Mouse (Mus musculus) hematopoietic stem cell, adult 5-6 weeks (primary cell): Measurements from ENCODE around the gene Zfp423. TPM values are rescaled to one million over a fixed set of nuclear protein-coding genes. Genes with fewer than 3 reads are reported as not detected.

ENCODE experiments used
- ATAC-seq, 2 experiments: fragments of 125-278 bp in 1 of 2; replicated peaks in 1 of 2; 2 replicates each; pipeline ENCODE4 v1.8.0; 2016 to 2017; ENCODE audit warnings: inconsistent platforms in 2 of 2, mild to moderate bottlenecking in 2 of 2, moderate number of reproducible peaks in 2 of 2, low read depth in 1 of 2, moderate TSS enrichment in 1 of 2; ENCODE audit not compliant: low FRiP score in 2 of 2, poor library complexity in 2 of 2, severe bottlenecking in 2 of 2, insufficient read depth in 1 of 2, low TSS enrichment in 1 of 2
- total RNA-seq: library from RNA; stranded (forward); fragments of 172-1452, 232-1000 nt; gene quantifications from 2 replicates; pipeline ENCODE4 v1.2.3, GENCODE M21; 2017

The Zfp423 gene
- not detected in 2 replicates for total RNA-seq

DNA sequence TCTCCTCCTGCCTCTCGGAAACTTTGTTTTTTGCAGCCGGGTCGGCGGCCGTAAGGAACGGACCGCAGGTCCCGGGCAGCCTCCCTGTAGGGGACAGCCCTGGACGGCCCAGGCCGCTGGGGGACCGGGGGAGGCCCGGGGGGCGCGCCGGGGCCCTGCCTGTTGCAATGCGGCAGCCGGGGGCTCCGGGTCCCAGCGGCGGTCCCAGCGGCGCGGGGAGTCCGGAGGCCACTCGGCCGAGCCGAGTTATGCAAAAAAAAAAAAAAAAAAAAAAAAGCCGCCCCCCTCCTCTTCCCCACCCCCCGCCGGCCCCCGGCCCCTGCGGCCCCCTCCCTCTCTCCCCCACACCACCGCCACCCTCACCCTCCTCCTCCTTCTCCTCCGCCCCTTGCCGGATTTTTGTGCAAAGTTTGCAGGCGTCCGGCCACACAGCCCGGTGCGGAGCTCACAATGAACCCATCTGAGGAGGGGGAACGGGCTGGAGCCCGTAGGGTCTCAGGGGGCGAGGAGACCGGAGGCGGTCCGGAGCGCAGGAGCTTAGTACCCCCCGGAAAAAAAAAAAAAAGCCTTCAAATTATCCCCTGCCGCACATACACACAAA lies at the start of gene Zfp423:
TSS of gene Zfp423 (minus strand) at position 276 of the 601 bp plus-strand sequence.
- ATAC-seq, result no peak

DNA sequence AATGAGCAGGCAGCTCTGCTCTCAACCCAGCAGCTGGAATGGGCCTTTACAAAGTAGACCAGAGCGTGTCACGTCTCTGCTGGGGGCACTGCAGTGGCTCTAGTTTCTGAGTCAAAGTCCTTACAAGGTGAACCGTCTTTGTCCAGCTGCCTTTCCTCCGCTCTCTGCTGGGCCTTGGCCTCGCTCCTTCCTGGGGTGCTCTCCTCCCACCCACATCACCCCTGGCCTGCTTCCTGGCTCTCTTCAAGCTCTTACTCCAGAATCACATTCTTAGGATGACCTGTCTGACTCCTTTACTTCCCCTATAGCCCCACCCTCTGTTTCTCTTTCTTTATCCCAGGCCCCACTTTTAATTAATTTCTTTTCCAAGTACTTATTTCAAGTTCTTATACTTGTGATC lies 47.4 kb upstream of the Zfp423 start:
- ATAC-seq, result no peak

DNA sequence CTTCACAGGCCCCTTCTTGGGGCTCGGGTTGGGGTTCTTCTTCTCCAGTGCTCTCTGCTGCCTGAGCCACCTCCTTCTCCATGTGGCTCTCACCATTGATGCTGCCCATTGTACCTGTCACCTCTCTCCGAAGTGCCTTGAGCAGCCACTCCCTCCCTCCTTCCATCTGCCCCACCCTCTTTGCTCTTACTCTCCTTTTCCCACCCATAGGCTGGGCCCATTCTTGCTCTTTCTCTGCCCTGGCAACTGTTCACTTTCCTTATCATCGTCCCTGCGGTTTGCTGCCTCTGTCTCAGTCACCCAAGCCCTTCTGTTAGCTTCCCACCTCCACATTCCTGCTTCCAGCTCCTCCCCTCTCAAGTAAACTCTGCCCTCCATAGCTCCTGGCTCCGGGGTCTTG lies 25.4 kb upstream of the Zfp423 start:
- no peak for ATAC-seq

DNA sequence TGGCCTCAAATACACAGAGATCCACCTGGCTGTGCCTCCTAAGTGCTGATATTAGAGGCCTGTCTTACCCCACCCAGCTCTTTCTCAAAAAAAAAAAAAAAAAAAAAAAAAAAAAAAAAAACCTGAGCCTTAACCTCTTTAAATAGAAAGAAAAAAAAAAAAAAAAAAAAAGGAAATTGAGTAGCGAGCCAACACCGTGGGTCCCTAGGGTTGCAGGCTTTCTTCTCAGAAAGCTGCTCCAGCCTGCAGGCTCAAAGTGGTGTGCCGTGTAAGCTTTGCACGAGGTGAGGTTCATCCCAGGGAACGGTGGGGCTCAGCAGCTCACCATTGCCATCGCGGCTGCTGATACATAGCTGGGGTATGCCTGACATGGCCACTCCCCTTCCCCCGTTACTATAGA lies 24.6 kb upstream of the Zfp423 start:
- no peak for ATAC-seq

DNA sequence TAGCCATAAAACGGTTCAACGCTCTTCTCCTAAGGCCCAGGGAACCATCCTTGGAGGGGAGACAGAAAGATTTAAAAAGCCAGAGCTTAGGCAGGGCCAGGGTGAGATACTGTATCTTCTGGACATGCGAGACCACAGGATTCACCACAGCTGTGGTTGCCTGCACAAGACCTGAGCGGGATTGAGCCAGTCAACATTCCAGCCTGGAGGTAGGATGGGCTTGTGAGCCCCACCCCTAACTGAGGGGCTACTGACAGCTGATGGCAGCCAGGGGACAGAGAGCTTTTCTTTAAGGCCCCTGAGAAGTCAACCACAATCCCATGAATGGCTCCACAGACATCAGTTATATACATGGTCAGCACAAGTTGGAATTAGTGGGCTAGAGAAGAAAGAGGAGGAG lies 23.5 kb upstream of the Zfp423 start:
- ATAC-seq, result no peak

DNA sequence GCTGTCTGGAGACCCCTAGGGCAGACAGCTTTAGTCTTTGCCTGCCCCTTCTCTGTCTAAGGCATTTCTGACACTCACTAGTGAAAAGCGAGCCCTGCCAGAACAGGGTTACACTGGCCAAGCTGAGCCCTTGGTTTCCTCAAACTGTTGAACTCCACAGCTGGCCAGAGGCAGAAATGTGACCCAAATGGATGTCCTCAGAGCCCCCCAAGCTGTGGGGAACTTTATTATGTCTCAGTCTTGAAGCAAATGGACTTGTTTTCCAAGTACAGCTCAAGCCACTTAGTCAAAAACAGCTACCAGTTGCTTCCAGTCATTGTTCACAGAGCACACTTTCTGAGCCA lies 16.0 kb upstream of the Zfp423 start:
- ATAC-seq, result no peak

DNA sequence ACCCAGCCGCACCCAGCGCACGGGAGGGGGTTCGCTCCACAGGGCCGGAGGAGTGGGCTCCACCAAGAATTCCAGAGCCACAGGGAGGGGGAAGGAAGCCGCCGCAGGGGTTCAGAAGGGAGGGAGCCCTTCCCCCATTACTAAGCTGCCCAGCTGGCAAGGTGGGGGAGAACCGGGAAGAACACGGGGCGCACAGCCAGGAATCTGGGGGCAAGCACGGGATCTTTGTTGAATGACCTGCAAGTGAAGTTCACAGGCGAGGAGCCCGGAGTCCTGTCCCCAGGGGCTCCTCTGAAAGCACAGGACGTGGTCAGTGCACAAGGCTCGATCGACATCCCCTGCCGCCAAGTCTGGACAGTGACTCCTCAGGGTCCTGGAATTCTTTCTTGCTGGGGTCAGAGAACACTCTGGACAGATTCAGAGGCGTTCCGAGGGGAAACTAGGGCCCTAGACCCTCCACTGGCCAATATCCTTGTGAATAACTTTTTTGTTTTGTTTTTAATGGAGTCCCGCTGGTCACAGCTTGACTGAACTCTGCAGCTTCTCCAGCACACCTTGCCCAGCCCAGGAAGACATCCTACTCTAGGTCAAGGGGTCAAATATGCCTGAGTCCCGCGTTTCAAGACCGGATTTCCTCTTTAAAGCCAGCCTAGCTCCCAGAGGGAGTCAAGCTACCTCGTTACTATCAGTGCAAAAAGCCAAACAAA lies 15.5 kb upstream of the Zfp423 start:
- no peak for ATAC-seq

DNA sequence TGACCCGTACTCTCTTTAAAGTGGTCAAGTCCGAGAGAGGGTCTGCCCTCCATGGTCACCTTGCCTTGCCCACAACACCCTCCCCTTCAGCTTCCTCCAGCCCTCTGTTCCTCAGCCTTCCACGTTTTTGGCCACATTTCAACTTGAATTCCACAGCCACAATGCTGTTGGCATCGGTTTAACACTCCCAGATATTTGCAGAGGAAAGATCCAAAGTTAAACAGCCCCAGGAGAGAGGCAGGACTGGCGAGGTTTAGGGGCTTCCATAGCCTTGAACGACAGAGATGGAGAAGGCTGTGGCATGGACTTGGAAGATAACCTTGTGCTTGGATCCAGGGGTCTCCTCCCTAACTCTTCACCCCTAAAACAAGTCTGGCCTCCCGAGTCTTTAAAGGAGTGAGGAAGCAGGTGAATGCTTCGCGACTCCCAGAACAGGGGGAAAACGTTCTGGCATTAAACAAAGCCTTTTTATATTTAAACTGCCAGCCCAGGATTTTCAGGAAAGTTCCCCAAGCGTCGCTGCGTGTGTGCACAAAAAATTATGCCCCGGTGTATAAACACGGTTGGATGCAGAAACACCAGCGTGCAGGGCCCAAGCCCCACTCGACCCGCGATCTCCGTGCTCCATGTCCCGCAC lies 14.8 kb upstream of the Zfp423 start:
- ATAC-seq, result no peak

DNA sequence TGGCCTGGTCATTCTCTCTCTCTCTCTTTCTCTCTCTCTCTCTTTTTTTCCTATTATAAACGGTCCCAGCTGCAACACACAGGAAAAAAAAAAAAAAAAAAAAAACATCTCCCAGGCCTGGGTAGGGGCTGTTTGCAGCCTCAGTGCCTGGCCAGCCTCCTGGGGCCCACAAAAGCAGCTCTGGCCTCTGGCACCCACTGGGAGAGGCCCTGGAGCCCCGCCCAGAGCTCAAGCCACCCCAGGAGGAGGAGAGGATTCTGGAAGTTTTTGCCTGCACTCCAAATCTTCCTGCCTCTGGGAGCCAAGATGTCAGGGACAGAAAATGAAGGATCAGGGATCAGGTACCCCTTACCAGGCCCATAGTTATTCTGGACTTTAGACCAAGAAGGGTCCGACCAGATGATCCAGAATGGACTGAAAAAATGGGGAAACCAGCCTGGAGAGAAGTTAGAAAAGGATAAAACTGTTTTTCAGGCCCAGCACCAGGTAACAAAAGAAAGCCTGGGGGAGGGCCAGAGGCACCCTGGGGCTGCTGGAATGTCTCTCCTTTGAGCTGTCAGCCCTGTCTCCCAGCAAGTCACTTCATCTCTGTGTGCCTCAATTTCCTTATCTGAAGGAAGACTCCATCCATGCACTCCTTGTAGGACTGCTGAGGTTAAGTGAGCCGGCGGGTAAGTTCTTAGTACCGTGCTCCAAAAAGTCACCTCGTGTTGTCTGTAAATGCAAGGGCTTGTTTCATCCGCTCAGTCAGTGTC lies 8.6 kb upstream of the Zfp423 start:
- ATAC-seq, result no peak

DNA sequence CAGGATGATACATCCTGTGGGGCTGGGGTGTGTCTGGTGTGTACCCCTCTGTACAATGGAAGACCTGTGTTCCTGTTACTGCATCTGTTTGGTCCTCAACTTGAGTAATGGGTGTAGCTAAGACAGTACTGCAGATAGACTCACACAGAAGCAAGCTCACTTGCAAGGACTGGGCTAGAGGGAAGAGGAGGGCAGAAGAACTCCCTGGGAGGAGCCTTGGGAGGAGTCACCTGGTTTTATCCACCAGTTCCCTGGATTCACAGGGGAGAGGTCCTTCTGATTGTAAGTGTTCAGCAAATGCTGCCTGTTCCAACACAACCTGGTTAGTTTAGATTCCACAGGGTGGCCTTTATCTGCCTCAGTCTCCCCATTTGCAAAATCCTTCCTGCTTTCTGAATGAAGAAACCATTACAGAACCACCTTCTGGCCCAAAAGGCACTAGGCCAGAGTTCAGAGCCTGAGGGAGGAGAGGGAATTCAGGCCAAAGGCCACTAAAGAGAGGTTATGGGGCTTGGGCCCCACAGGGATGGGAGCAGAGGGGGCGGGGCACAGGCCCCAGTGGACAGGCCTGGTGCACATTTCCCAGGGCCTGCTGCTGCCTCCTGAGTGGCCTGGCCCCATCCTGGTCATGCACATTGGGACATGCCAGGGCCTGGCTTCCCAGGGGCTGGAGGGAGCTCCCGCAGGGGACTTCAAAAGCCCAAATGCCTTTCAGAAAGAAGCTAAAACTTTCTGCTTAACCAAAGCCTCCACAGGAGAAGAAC lies 7.8 kb upstream of the Zfp423 start:
- no peak for ATAC-seq

DNA sequence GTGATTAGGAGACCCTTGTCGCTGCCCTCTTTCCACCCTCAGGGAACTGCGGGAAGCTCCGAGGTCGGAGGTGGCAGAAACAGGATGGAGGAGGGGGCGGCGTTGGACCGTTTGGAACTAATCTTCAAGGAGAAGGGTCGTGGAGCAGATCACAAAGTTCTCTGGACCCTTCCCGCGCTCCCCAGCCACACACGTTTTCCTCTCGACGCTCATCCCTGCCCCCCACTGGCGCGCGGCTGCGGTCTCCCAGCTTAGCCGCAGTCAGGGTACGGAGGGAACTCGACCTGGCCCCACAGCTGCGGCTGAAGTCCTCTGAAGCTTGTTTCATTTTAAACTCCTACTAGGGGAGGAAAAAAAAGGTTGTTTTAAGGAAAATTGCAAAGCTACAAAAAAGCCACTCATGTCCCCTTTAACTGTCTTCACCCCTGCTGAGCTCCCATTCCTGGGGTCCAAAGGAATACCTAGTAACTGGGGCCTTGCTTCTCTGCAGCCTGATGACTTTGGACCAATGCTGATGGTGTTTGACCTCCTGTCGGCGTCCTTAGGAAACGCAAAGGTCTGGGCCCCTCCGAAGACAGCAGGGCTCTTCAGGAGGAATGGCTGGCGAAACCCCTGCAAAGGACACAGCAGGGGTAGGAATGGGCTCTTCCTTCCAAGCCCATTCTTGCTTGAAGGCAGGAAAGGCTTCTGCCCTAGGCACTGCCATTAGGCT lies 3.3 kb upstream of the Zfp423 start:
- ATAC-seq, result peak in 1 of 2 experiments; percentile 27; a peak in 1 of 4 replicates

DNA sequence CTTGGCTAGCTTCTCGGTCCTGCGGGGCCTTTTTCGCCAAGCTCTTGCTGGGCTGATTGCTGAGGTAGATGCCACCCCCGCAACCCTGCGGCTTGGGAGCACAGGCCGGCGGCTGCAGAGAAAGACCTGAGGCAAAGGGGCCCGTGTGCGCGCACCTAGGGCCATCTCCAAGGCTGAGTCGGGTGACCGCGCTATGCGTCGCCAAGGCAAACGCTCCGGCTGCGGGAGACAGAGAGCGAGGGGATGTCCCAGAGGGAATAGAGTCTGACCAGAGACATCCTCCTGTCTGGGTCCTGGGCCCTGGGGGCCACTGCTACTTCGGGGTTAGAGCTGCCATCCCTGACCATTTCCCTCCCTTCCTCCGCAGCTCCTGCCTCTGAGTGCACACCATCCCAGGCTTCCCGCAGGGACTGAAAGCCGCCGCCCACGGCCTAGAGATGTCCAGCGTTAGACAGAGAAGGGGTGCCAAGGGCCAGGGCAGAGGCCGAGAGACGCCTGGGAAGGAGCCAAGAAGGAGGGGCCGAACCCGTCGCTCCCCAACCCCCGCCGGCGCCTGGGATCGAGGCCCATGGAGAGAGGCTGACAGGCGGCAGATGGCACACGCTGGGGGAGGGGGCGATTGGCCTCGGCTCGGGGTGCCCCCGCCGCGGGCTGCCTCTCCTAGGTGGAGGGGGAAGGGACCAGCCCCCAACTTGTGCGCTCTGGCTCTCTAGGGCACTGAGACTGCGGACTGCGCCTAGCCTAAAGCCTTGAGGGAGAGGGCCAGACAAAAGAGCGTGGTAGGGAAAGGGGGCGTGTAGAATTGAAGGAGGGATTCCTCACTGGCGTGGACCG lies 2.5 kb upstream of the Zfp423 start:
- no peak for ATAC-seq

DNA sequence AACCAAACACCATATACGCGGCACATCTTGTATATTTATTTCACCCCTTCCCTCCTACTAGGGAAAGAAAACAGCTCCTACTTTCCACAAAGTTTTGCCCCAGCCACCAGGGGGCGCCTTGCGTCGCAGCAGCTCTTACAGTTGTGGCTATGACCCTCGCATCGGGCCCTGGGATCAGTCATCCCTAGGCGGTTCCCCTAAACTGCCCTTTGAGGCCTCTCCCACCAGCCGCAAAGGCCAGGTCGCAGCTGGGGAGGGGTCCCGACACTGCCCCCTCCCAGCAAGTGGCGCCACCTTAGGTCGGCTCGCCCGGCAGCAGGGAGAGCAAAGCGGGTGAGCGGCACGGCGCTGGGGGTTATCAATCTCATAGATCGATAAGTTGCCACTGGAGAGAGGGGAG lies 1.7 kb upstream of the Zfp423 start:
- no peak for ATAC-seq

DNA sequence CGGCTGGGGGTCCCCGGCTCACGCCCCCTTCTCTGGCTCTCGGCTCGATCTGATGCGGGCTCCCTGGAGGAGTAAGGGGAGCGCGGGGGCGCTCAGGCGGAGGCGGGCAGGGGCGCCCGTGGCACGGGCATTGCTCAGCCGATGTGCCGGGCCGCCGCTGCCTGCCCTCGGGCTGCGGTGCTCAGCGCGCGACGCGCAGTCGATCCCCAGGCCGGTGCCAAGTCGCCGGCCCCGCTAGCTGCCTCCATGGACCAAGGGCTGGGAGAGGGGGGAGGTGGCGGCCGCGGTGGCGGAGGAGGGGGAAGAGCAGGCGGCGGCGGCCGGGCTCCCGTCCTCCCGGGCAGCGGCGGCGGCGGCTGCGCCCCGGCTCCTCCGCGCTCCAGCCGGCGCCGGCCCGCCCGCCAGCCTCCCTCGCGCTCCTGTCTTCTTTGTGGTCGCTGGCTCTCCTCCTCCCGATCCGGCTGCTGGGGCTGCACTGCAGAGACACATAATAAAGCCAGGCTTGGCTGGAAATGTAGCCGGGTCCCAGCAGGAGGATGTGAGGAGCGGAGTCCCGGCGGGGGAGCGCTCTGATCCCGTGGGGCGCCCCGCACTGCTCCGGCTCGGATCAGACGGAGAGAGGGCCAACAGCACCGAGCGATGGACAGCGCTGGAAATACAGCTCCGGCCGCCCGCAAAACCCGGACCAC lies 810 bp upstream of the Zfp423 start:
- no peak for ATAC-seq

DNA sequence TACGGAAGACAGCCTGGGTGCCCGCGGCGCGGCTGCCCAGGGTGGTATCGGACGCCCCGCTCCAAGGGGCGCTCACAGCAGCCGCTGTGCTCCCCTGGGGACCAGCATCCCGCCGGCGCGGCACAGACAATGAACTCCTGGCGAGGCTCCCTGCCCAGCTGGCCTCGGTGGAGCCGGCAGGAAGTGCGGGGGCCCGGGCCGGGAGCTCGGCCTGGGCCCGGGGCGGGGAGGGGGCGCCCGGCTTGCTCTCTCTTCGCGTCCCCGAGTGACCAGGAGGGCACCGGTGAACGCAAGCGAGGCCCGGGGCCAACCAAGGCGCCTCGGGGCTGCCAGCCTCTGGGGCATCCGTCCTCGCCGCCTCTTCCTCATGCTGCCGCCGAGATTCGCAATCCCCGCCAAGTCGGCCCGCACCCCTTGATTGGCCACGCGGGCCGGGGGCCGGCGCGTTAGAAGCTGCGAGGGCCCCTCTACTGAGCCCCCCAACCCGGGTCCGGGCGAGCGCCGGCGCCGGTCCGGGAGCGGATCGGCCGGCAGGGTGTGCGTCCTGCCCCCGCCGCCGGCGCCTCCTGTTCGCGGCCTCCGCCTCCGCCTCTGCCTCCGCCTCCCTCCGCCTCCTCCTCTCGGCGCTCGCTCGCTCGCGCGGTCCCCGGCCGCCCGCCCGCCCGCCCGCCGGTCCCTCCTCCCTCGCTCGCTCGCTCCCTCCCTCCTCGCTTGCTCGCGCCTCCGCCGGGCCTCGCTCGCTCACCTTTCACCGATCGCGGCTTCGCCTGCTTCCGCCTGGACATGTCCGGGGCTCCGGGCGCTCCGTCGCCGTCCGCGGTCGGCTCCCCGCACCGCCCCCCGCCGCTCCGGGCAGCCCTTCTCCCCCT lies 710 bp downstream of the Zfp423 start:
- ATAC-seq, result 0 out of 4 replicates have a peak, but pooled peaks have one; percentile 10 to 25
